In genomic region chr2:152412526-152413157, GRCm38 (mm10) we compare ENCODE assay signal across 9 mouse cellular contexts. TPM values are rescaled to one million over a fixed set of nuclear protein-coding genes. Genes with fewer than 3 reads are reported as not detected.
A peak's percentile ranks its signal among the peaks of the same experiment; 100 is the strongest.
DNase-seq lines count a peak whose midpoint lies in the region; ATAC-seq lines count a peak whose summit lies in the region.
"Had no signal": no experiment of that assay in that cellular context is flagged by ENCODE, and none has a peak within 500 bp of the region (broad histone marks: within the 10 kb centered on the region; RNA-seq: fewer than 3 reads in every experiment).

No protein-coding gene starts in this region.

- H3K27ac ChIP-seq in lung, embryonic 15.5 days: peak overlapping the region; percentile 99
- H3K27ac ChIP-seq in forebrain, embryonic 15.5 days (replicated peaks): peak overlapping the region; percentile 97
- peak overlapping the region; percentile 93 for H3K27ac ChIP-seq in liver, embryonic 12.5 days

- no peaks in the 10 kb centered on the region for H3K36me3 ChIP-seq in lung, embryonic 15.5 days
- H3K36me3 ChIP-seq in forebrain, embryonic 15.5 days: no peaks in the 10 kb centered on the region
- peaks cover 14% of the 10 kb centered on the region for H3K36me3 ChIP-seq in liver, embryonic 12.5 days

- no peaks in the 10 kb centered on the region for H3K9me3 ChIP-seq in lung, embryonic 15.5 days
- no peaks in the 10 kb centered on the region for H3K9me3 ChIP-seq in forebrain, embryonic 15.5 days
- peaks cover 9% of the 10 kb centered on the region for H3K9me3 ChIP-seq in liver, embryonic 12.5 days (replicated peaks)

- peaks cover 33% of the 10 kb centered on the region for H3K4me1 ChIP-seq in lung, embryonic 15.5 days
- peaks cover 45% of the 10 kb centered on the region for H3K4me1 ChIP-seq in forebrain, embryonic 15.5 days
- peaks cover 56% of the 10 kb centered on the region for H3K4me1 ChIP-seq in liver, embryonic 12.5 days

- H3K27me3 ChIP-seq in lung, embryonic 15.5 days: no peaks in the 10 kb centered on the region
- H3K27me3 ChIP-seq in forebrain, embryonic 15.5 days: no peaks in the 10 kb centered on the region
- H3K27me3 ChIP-seq in liver, embryonic 12.5 days (replicated peaks): no peaks in the 10 kb centered on the region

- no peak for DNase-seq in lung, postnatal 10 days
- no peak for DNase-seq in thymus, postnatal 10 days (ENCODE audit: low spot score in 2 of 2)
- DNase-seq in cerebellum, postnatal 10 days: no peak
- DNase-seq in layer of hippocampus, postnatal 25 days (ENCODE audit: extremely low spot score in 1 of 2, low spot score in 1 of 2): no peak

- peak overlapping the region; percentile 82 for H3K4me2 ChIP-seq in lung, embryonic 15.5 days
- peak overlapping the region; percentile 93 for H3K4me2 ChIP-seq in forebrain, embryonic 15.5 days (replicated peaks)
- H3K4me2 ChIP-seq in liver, embryonic 12.5 days: peak overlapping the region; percentile 91

- peak overlapping the region; percentile 81 for H3K4me3 ChIP-seq in lung, embryonic 15.5 days
- H3K4me3 ChIP-seq in forebrain, embryonic 15.5 days: peak overlapping the region; percentile 85
- peak overlapping the region; percentile 98 for H3K4me3 ChIP-seq in liver, embryonic 12.5 days

- no peak for ATAC-seq in lung, embryonic 15.5 days (ENCODE audit: borderline replicate concordance, extremely low read depth, low FRiP score, low TSS enrichment)
- no peak for ATAC-seq in forebrain, embryonic 15.5 days (replicated peaks)
- ATAC-seq in liver, embryonic 12.5 days: no peak

- WGBS in lung, embryonic 15.5 days: 2% methylated on average over 15 of the region's 15 CpGs
- under 1% methylated on average over 15 of the region's 15 CpGs for WGBS in forebrain, embryonic 15.5 days
- WGBS in liver, embryonic 12.5 days (ENCODE audit: insufficient replicate concordance): 10% methylated on average over 15 of the region's 15 CpGs

- peak overlapping the region; percentile 94 for H3K9ac ChIP-seq in lung, embryonic 15.5 days
- peak overlapping the region; percentile 91 for H3K9ac ChIP-seq in forebrain, embryonic 15.5 days (replicated peaks)
- H3K9ac ChIP-seq in liver, embryonic 12.5 days: peak overlapping the region; percentile 98

RNA-seq across cellular contexts. Expression of gene Zcchc3, which starts 2.2 kb away (rescaled TPM):
- 37.7 and 40.5 TPM in 2 replicates for polyA plus RNA-seq in lung, embryonic 15.5 days (2015; fragmentation: Nextera tagmentation; extraction: Ambion mirVana)
- polyA plus RNA-seq in forebrain, embryonic 15.5 days (2015; fragmentation: Nextera tagmentation; extraction: Ambion mirVana): 18.7 TPM in 2 replicates
- 29.4 and 29.7 TPM in 2 replicates for polyA plus RNA-seq in liver, embryonic 12.5 days (2016; fragmentation: Nextera tagmentation; extraction: Ambion mirVana)
- total RNA-seq in layer of hippocampus, postnatal 25 days (2021): 10 to 100 TPM; 10.7 to 11.6 TPM

RNA-seq across cellular contexts. Expression of gene 6820408C15Rik, which starts 2.7 kb away (rescaled TPM):
- 3.0 and 3.1 TPM in 2 replicates for polyA plus RNA-seq in lung, embryonic 15.5 days (2015; fragmentation: Nextera tagmentation; extraction: Ambion mirVana)
- 2.1 and 3.7 TPM in 2 replicates for polyA plus RNA-seq in forebrain, embryonic 15.5 days (2015; fragmentation: Nextera tagmentation; extraction: Ambion mirVana)
- 0.27 and 0.35 TPM in 2 replicates for polyA plus RNA-seq in liver, embryonic 12.5 days (2016; fragmentation: Nextera tagmentation; extraction: Ambion mirVana)
- total RNA-seq in layer of hippocampus, postnatal 25 days (2021): 1 to 10 TPM; 1.7 to 2.7 TPM

RNA-seq across cellular contexts. Expression of gene Sox12, which starts 14.8 kb away (rescaled TPM):
- 10.5 and 11.3 TPM in 2 replicates for polyA plus RNA-seq in lung, embryonic 15.5 days (2015; fragmentation: Nextera tagmentation; extraction: Ambion mirVana)
- polyA plus RNA-seq in forebrain, embryonic 15.5 days (2015; fragmentation: Nextera tagmentation; extraction: Ambion mirVana): 17.7 and 18.3 TPM in 2 replicates
- 3.5 and 3.7 TPM in 2 replicates for polyA plus RNA-seq in liver, embryonic 12.5 days (2016; fragmentation: Nextera tagmentation; extraction: Ambion mirVana)
- total RNA-seq in layer of hippocampus, postnatal 25 days (2021): 10 to 100 TPM; 16.4 to 19.8 TPM

RNA-seq across cellular contexts. Expression of gene Nrsn2, which starts 36.2 kb away (rescaled TPM):
- 0.14 and 0.36 TPM in 2 replicates for polyA plus RNA-seq in lung, embryonic 15.5 days (2015; fragmentation: Nextera tagmentation; extraction: Ambion mirVana)
- polyA plus RNA-seq in forebrain, embryonic 15.5 days (2015; fragmentation: Nextera tagmentation; extraction: Ambion mirVana): 13.5 and 13.6 TPM in 2 replicates
- 0.08 TPM in 1 of 2 replicates, not detected in the other for polyA plus RNA-seq in liver, embryonic 12.5 days (2016; fragmentation: Nextera tagmentation; extraction: Ambion mirVana)
- 10 to 100 TPM; 60.6 to 76.6 TPM for total RNA-seq in layer of hippocampus, postnatal 25 days (2021)
- polyA plus RNA-seq: spleen, adult 2 months had no signal

RNA-seq across cellular contexts. Expression of gene Defb23, which starts 51.8 kb away (rescaled TPM):
- polyA plus RNA-seq in lung, embryonic 15.5 days (2015; fragmentation: Nextera tagmentation; extraction: Ambion mirVana): not detected in 2 replicates
- polyA plus RNA-seq in forebrain, embryonic 15.5 days (2015; fragmentation: Nextera tagmentation; extraction: Ambion mirVana): not detected in 2 replicates
- not detected in 2 replicates for polyA plus RNA-seq in liver, embryonic 12.5 days (2016; fragmentation: Nextera tagmentation; extraction: Ambion mirVana)
- not detected for total RNA-seq in layer of hippocampus, postnatal 25 days (2021)
- total RNA-seq: layer of hippocampus, adult 18-20 months had no signal
- polyA plus RNA-seq: spleen, adult 2 months had no signal
